Mouse (Mus musculus): ENCODE results near the gene Tnfsf9. TPM values are rescaled to one million over a fixed set of nuclear protein-coding genes. Genes with fewer than 3 reads are reported as not detected.

The Tnfsf9 gene
- total RNA-seq (2021): 1 to 10 TPM; 1.0 to 1.2 TPM
- long read RNA-seq: 0 reads

DNA sequence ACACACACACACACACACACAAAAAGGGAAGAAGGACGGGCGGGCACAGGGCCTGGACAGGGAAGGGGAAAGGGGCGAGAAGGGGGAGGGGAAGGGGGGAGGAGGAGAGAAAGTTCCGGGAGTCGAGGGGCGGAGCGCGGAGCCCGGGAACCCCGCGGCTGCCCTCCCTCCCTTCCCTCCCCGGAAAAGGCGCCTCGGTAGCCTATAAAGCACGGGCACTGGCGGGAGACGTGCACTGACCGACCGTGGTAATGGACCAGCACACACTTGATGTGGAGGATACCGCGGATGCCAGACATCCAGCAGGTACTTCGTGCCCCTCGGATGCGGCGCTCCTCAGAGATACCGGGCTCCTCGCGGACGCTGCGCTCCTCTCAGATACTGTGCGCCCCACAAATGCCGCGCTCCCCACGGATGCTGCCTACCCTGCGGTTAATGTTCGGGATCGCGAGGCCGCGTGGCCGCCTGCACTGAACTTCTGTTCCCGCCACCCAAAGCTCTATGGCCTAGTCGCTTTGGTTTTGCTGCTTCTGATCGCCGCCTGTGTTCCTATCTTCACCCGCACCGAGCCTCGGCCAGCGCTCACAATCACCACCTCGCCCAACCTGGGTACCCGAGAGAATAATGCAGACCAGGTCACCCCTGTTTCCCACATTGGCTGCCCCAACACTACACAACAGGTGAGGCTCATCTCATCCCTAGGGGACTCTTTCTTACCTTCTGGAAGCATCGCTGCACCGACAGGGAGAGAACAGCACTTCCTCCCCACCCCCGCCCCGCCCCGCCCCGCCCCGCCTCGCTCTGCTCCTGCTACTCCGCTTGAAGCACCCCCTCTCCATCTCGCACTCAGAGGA is at the start of gene Tnfsf9:
Gene Tnfsf9, plus strand, starts transcription at position 145 of the 854 bp plus-strand sequence.
- no peak for DNase-seq (ENCODE audit: low spot score in 2 of 2)

DNA sequence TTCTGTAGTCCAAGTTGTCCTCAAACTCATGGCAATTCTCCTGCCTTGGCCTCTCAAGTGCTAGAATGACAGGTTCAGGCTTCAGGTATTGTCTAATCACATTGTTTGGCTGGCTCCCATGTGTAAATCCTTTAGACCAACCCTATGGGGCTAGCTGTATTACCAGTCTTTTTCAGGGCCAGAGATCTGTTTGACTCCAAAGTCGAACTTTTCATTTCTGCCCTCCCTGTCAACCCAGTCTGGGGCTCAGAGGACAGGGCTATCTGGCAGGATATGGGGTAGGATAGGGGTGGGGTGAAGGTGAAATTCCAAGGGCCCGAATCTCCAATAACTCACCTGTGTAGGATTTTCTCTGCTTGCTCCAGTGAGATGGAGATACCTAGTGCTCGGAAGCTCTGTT is 48.9 kb upstream of the Tnfsf9 start:
- DNase-seq (ENCODE audit: low spot score in 2 of 2): no peak

DNA sequence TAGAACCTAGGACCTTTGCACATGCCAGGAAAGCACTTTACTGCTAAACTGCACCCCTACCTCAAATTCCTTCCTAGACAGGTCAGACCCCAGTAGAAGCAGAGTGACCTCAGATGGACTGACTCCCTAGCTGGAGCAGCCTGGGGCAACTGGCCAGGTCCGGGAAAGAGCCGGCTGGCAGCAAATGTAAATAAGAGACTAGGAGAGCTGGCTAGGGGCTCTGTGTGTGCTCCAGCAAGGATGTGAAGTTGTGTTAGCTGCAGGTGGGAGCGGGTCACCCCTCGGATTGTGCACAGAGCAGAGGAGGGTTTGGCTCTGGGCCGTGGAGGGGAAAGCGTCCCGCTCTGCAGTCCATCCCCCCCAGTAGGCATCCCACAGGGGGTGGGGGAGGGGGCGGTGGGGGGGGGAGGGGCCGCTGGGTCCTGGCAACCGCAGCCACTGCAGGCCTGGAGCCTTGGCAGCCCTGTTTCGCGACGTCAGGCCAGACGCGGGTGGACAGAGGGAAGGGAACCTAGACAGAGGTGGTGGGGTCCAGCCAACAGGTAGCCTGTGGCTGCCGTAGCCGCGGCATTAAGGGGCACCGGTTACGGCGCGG is 46.1 kb upstream of the Tnfsf9 start, which contains the start of gene Crb3:
Gene Crb3, plus strand, starts transcription at position 215 of the 595 bp plus-strand sequence.
- peak in 1 of 2 experiments; percentile 17 for DNase-seq (ENCODE audit: low spot score in 2 of 2)

DNA sequence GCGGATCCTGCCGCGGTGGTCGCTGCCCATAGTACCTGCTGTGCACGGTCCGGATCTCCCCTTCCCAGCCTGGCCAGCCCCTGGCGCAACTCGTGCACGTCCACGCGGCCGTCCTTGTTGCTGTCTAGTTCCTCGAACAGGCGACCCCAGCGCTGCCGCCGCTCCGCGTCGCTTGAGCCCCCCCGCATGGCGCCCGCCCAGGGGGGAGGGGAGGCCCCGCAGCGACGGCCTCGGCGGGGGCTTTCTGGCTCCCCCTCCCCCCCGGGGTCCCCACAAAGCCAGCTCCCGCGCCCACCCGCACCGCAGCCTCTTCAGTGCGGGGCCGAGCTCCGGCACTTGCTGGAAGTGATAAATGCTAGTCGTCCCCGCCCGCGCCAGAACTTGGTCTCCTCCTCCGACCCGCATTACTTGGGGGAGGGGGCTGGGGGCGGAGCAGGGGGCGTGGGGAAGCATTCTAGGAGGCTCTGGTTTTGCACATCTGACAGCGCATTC is 45.6 kb upstream of the Tnfsf9 start, which contains the start of gene Slc25a23:
Gene Slc25a23, minus strand, starts transcription at position 378 of the 492 bp plus-strand sequence.
- DNase-seq (ENCODE audit: low spot score in 2 of 2): peak; percentile 75 to 83

DNA sequence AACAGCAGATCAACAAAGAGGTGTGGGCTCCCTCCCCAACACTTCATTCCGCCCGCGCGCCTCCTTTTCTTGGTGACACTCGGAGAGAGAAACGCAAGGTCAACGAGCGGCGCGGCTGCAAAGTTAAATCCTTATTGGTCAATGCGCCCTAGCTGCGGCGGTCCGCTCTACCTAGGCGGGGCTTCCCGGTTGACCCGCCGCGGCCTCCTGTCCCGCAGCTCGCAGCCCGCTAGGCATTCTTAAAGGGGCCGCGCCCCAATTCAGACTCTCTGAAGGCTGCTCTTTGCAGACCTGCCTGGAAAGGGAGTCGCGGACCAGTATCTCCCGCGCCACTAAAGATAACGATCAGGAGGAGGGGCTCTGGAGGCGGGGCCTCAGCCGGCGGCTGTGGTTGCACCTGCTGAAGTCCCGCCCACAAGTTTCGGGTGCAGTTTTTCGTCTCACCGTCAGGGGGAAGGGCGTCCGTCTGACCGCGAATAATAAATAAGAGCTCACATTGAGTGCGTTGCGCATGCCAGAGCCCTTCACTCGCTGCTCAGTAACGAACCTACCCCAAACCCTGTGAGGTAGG is 44.8 kb upstream of the Tnfsf9 start:
- DNase-seq (ENCODE audit: low spot score in 2 of 2): peak; percentile 96 to 98

DNA sequence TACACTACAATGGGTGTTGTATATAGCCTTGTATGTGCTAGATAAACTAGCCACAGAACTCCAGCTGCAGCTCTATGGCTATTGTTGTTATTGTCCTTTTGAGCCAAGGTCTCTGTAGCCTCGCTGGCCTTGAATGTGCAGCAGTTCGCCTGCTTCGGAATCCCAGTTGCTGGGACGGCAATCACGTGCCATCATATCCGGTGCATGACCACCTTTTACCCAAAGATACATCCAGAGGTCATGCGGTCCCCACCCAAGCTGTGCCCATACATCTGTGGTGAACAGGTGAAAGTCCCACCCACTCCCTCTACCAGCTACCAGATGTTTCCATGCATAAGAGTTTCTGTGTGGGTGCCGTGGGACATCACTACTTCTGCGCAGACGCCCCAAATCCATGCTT is 44.1 kb upstream of the Tnfsf9 start:
- no peak for DNase-seq (ENCODE audit: low spot score in 2 of 2)

DNA sequence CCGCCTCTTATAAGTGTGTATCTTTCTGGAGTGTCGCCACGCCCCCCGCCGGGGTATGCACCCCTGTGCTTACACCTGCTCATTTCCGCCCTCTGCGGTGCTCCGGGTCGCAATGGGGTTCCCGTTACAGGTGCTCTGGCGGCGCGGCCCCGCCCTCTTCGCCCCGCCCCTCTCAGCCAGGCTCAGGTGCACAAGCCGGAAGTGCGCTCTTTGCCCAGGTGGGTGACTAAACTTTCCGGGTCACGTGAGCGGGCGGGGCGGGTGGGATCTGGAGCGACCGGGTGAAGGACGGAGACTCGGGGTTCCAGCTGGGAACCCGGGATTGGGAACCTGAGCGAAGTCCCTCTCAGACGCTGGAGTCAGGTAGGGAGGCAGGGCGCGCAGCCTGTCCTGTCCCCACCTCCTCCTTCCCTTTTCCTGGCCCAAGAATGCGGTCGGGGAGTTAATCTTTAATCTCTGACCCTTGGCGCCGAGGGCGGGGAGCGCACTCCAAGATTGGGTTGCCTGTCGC is 43.1 kb upstream of the Tnfsf9 start:
- DNase-seq (ENCODE audit: low spot score in 2 of 2): no peak

DNA sequence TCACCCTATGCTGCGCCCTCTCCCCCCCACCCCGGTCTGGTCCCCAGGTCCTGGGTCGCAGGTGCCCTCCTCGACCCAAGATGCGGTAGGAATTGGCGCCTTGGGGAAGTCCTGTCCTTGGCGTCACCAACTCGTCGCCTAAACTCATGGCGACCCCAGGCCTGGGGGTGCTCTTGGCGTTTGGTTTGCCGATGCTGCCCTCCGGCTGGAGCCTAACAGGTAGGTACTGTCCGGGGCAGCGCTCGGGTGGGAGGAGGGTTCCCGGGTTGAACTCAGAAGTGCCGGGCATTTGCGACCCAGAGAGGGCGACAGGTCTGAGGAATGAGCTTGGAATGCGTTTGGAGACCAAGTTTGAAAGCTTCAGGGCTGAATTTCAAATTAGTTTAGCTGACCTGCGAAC is 42.6 kb upstream of the Tnfsf9 start:
- no peak for DNase-seq (ENCODE audit: low spot score in 2 of 2)

DNA sequence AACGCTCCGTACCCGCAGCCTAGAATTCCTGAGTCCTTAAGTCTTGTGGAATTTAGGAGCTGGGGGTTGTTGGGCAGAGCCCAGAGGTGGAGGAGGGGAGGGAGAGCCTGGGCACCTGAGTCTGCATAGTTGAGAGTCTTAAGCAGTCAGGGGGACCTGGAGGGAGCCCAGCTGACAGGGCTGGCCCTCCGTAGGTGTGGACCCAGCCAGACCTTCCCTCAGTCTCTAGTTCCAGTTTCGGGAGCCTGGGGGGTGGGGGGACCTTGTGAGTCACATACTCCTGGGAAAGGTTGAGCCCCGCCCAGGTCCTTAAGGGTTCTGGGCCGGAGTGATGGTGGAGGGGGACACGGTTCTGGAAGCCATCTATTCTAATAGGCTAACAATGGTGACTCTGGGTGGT is 42.1 kb upstream of the Tnfsf9 start:
- DNase-seq (ENCODE audit: low spot score in 2 of 2): no peak

DNA sequence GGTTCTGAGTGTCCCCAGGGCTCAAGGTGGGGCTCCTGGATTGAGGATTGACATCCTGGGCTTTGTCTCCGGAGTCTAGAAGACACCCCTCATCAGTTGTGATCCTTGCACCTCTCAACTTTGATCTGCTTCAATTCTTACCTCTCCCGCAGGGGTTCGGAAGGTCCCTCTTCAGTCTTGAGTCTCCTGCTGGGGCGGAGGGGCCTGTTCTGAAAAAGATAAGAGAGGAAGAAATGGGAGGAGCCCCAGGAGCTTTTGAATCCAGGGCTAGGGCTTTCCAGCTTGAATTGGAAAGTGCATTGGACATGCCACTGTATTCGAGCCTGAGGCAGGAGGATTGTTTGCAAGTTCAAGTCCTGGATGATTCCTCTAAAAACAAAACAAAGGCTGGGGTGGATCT is 38.2 kb upstream of the Tnfsf9 start:
- no peak for DNase-seq (ENCODE audit: low spot score in 2 of 2)

DNA sequence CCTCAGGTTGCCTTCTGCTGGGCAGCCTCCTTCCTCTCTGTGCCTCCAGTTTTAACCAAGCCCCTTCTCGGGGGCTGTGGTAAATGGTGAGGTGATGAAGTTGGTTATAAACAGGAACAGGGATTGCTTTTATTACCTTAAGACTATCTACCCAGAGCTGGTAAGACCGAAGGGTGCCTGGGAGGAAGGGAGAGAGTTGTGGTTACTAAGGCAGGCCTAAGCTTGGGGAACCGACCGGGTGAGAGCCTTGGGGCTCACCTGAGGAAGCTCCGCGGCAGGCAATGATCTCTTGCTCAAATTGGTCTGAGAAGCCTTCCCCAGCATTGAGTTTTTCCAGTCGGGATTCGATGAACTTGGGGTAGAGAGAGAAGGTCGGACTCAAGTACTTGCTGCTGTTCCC is 34.9 kb upstream of the Tnfsf9 start:
- no peak for DNase-seq (ENCODE audit: low spot score in 2 of 2)

DNA sequence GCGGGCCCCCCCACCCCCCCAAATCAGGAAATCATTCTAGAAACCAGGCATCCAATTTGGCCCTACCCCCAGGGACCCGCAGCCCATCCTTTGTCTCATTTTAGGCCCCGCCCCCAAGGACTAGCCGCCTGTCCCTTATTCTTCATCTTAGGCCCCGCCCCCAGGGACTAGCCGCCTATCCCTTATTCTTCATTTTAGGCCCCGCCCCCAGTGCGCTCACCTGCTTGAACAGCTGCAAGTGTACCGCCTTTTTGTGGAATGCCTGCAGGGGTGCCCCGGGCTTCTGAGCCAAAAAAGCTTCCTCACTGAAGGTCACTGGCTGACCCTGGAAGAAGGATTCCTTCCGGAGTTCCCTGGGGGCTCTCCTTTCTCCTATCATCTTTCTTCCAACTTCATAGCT is 34.4 kb upstream of the Tnfsf9 start:
- DNase-seq (ENCODE audit: low spot score in 2 of 2): no peak

DNA sequence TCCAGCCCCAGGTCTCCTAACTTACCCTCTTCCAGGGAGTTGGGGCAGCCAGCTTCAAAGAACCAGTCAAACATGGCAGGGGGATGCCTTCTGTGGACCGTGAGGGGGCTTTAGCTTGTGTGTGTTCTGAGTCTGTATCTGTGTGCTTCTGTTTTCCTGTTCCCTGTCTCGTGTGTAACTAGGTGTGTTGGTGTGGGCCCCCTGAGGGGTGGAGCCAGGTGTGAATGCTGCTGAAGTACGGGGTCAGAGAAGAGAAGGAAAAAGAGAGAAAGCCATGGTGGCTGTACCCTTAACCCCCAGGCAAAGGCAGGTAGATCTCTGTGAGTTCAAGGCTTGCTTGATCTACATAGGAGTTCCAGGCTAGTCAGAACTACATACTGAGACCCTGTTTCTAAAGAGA is 28.2 kb upstream of the Tnfsf9 start:
- no peak for DNase-seq (ENCODE audit: low spot score in 2 of 2)

DNA sequence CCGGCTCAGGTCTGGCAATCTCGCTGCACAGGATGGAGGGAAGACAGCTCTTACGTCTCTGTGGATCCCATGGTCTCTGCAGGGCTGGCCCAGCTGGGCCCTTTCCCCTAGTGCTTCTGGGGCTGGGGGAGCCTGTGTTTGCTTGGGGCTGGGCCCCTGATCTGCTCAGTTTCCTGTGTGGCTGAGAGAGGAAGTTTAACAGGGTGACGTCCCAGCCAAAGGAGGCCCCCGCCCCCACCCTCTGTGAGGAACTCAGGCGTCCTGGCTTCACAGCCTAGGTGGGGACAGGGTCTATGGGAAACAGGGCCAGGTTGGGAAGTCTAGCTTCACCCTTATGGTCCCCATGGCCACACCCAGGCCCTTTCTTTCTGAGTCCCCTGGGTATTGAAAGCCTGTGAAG is 26.8 kb upstream of the Tnfsf9 start, which contains the start of gene Dennd1c:
Gene Dennd1c, minus strand, starts transcription at position 179 of the 400 bp plus-strand sequence.
- no peak for DNase-seq (ENCODE audit: low spot score in 2 of 2)

DNA sequence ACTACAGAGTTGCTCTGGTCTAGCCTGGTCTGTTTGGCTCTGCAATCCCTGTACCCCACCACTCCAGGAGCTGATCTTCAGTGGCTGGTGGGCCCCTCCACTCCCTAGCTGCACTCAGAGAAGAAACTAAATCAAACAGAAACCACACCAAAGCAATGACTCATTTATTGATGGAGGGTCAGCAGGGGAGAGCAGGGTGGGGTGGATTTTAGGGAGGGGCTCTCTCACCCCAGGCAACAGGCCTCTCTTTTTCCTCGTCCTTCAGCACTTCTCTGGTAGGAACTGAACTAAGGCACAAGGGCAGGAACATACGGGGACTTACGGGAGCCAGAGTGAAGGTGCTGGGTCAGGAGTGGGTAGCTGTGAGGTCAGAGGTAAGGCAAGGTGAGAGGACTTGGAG is 25.2 kb upstream of the Tnfsf9 start:
- no peak for DNase-seq (ENCODE audit: low spot score in 2 of 2)

DNA sequence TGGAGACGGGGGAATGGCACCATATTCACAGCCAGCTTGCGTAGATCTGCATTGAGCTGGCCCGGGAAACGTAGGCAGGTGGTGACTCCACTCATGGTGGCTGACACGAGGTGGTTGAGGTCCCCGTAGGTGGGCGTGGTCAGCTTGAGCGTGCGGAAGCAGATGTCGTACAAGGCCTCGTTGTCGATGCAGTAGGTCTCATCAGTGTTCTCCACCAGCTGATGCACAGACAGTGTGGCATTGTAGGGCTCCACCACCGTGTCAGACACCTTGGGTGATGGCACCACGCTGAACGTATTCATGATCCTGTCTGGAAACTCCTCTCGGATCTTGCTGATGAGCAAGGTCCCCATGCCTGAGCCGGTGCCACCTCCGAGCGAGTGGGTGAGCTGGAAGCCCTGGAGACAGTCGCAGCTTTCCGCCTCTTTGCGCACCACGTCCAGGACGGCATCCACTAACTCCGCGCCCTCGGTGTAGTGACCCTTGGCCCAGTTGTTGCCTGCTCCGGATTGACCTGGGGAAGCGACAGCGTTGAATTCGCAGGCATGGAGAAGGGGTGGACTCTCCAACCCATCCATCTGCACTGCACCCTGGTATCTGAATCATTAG is 23.8 kb upstream of the Tnfsf9 start:
- no peak for DNase-seq (ENCODE audit: low spot score in 2 of 2)

DNA sequence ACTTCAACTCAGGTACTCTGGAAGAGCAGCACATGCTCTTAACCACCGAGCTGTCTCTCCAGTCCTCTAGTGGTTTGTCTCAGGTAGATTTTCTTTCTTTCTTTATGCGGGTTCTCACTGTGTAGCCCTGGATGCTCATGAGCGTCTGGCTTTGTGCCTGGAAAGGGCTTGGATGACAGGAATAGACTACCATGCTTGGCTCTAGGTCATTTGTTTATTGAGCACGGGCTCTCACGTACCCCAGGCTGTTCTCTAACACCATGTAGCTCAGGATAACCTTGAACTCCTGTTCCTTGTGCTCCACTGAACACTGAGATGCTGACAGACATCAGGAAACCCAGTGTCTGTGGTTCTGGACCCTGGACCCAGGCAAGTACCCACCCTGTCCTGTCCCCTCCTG is 22.6 kb upstream of the Tnfsf9 start:
- DNase-seq (ENCODE audit: low spot score in 2 of 2): no peak

DNA sequence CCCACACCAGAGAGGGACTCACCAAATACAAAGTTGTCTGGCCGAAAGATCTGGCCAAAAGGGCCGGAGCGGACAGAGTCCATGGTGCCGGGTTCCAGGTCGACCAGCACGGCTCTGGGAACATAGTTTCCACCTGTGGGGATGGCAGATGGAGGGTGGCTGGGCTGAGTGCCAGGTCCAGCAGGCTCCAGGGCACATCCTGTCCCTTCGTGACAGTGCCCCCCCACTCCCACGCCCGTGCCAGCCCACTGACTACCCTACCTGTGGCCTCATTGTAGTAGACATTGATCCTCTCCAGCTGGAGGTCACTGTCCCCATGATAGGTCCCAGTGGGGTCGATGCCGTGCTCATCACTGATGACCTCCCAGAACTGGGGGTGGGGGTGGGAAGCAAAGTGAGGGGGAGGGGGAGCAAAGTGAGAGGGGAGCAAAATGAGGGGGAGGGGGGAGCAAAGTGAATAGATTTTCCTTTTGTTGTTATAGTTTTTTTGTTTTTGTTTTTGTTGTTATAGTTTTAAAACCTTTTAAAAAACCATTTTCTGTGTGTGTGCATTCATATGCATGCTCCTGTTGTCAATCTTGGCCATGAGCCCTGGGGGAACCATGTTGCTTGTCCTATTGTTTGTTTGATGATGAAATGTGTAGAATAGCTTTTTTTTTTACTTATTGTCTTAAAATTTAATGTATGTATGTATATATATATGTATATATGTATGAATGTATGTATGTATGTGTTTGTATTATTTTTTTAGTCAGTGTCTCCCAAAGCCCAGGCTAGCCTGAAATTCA is 19.0 kb upstream of the Tnfsf9 start:
- DNase-seq (ENCODE audit: low spot score in 2 of 2): no peak

DNA sequence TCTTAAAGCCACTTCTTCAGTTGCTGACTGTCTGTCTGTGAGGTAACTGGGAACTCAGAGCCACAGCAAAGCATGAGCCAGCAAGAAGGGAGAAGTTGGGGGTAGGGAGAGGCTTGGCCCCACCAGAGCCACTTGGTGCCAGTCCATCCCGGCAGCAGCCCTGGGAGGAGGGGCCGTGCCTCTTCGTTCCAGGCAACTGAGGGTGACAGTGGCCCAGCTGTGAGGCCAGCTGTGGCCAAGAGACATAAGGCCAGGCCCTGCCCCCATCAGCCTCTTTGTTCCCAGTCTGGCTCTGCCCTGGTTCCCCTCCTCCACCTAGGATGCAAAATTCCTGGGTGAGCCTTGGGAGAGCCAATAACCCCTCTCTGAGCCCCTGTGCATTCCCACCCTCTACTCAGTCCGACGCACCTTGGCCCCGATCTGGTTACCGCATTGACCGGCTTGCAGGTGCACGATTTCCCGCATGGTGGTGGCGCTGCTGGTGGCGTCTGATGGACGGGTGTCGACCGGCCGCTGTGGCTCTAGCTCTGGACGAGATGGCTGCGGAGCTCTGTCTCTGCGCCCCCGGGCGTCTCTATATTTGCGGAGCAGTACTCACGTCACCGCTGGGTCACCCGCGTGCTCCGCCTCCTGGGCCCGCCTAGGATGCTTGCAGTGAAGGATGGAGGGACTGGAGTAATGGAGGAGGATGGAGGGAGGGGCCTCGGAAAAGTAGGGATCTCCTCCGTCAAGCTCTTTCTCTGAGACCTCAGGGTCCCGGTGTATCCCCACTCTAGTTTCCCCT is 17.9 kb upstream of the Tnfsf9 start, which contains the start of gene Tubb4a:
Gene Tubb4a, minus strand, starts transcription at position 734 of the 784 bp plus-strand sequence.
- DNase-seq (ENCODE audit: low spot score in 2 of 2): peak; percentile 86 to 93

DNA sequence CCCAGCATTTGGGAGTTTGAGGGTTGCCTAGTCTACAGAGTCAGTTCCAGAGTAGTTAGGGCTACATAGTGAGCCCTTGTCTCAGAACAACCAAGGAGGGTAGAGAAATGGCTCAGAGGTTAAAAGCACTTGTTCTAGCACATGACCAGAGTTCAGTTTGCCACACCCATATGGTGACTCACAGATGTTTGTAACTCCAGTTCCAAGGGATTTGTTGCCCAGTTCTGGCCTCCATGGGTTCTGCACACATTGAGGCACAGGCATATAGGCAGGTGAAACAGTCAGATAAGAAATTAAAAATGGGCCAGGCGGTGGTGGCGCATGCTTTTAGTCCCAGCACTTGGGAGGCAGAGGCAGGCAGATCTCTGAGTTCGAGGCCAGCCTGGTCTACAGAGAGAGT is 10.9 kb upstream of the Tnfsf9 start:
- DNase-seq (ENCODE audit: low spot score in 2 of 2): no peak

All from layer of hippocampus, adult 18-20 months (tissue).